Mouse (Mus musculus) olfactory bulb, adult 2 months (tissue): ENCODE results near the gene Atp2b1.

Experiments used
- CTCF ChIP-seq: fragments of 200-500 bp; IDR thresholded peaks from 2 replicates; pipeline ENCODE4 v1.5.1; 2012; ENCODE audit warnings: low read depth, mild to moderate bottlenecking, low read length, moderate library complexity; ENCODE audit not compliant: insufficient read depth
- POLR2A ChIP-seq: fragments of 200-500 bp; IDR thresholded peaks from 2 replicates; pipeline ENCODE4 v1.6.1; 2012; ENCODE audit warnings: mild to moderate bottlenecking, low read depth, low read length, moderate library complexity; ENCODE audit not compliant: insufficient read depth

DNA sequence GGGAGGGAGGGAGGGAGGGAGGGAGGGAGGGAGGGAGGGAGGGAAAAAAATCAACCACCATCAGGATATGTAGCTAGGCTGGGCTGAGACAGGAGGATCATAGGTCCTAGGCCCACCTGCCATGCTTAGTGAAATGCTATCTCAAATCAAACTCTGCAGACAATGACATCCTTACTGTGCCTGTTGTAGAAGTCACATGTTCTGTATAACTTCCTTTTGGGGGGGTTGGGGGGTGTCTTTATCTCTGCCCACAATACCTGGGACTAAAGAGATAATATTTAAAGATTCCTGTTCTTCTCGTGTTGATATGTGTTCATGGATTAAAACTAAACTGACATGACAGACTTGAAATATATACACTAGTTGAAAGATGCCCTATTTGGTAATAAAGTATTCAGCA is 35.5 kb downstream of the Atp2b1 start:
- TF ChIP-seq POLR2A (no peak), CTCF (no peak)
